Mouse (Mus musculus) thymus, postnatal 25 days (tissue): ENCODE measurements around the gene Pmp22.

Experiments used
- DNase-seq: peaks from one replicate; pipeline ENCODE4 v3.0.0; 2022

Gene Pmp22

GRCm38 (mm10) chr11:63128784-63129183 lies at the start of gene Pmp22:
Gene Pmp22, plus strand, starts transcription at chr11:63128982.
- DNase-seq = no peak

- DNase-seq = no peak
Measured at GRCm38 (mm10) chr11:63084536-63084935, 44.2 kb upstream of the Pmp22 start.

GRCm38 (mm10) chr11:63088672-63089071 lies 40.1 kb upstream of the Pmp22 start:
- DNase-seq = no peak

DNA sequence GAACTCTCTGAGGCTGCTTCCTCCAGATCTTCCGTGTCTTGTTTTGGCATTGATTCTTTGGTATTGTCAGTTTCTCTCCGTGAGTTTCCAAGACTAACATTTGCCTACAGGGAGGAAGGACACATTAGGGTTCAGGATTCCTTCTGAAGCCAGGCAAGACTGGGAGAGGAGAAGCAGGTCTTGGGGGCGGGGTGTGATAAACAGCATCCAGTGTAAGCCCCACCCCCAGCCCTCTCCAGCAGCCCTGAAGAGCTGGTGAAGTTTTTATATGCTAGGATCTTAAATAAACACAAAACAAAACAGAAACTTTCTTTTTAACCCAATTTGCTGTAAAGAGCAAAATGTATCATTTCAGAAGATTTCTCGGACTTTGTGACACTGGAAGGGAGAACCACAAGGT lies 38.6 kb upstream of the Pmp22 start:
- DNase-seq = no peak

GRCm38 (mm10) chr11:63090986-63091385 lies 37.8 kb upstream of the Pmp22 start:
- DNase-seq = no peak

GRCm38 (mm10) chr11:63092271-63092670 lies 36.5 kb upstream of the Pmp22 start:
- no peak for DNase-seq

GRCm38 (mm10) chr11:63093601-63094000 lies 35.2 kb upstream of the Pmp22 start:
- no peak for DNase-seq

DNA sequence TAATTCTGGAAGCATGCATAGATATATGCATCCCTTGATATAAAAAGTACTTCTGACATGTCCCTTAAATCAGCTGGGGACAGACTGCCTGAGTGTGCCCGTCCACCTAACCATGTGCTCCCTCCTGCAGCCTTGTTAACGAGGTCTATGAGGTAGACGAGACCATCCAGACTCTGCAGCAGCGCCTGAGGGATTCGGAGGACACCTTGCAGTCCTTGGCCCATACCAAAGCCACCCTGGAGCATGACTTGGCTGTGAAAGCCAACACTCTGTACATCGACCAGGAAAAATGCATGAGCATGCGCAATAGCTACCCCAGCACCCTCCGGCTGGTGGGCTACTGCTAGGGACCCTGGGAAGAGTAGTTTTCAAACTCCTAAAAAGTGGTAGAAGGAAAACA lies 34.3 kb upstream of the Pmp22 start:
- no peak for DNase-seq

GRCm38 (mm10) chr11:63098016-63098415 lies 30.8 kb upstream of the Pmp22 start:
- no peak for DNase-seq

GRCm38 (mm10) chr11:63099390-63099789 lies 29.4 kb upstream of the Pmp22 start:
- no peak for DNase-seq

GRCm38 (mm10) chr11:63103256-63103655 lies 25.5 kb upstream of the Pmp22 start:
- DNase-seq = no peak

- no peak for DNase-seq
Measured at GRCm38 (mm10) chr11:63104026-63104425, 24.8 kb upstream of the Pmp22 start.

- no peak for DNase-seq
Measured at GRCm38 (mm10) chr11:63109230-63109775, 19.5 kb upstream of the Pmp22 start.

- DNase-seq = no peak
Measured at GRCm38 (mm10) chr11:63110329-63110728, 18.5 kb upstream of the Pmp22 start.

DNA sequence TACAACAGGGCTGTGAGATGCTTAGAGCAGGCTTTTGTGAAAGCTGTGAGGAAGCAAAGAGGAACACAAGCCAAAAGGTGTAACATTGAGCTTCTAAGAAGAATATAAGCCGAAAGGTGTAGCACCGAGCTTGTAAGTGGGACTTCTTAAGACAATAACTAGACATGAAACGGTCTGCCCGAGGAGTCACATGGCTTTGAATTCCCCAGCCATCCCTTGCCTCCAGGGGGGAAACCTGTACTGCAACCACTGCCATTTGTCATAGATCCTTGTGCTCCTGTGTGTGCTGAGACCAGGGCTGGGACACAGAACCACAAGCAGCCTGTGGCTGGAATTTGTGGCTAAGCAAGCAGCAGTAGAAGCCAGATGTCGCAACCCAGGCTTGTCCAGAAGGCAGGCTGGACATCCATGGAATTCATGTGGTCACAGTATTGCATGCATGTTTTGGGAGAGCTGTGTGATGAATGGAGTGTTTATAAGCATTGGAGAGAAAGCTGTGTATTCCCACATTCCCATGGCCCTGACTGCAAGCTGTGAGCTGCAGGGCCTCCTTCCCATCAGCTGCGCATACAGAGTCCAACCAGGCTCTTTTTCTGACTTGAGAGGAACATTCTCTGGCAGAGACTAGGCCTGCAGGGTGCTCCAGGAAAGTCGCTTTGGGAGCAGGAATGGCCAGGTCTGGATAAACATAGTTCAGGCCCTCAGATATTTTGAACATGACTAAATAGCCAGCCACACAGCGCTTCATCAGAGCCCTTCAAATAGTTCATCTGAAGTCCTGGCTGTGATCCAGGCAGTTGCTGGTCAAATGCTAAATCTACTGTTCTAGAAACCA lies 13.8 kb upstream of the Pmp22 start:
- no peak for DNase-seq

- no peak for DNase-seq
Measured at GRCm38 (mm10) chr11:63116652-63117051, 12.1 kb upstream of the Pmp22 start.

GRCm38 (mm10) chr11:63117266-63117665 lies 11.5 kb upstream of the Pmp22 start:
- no peak for DNase-seq

DNA sequence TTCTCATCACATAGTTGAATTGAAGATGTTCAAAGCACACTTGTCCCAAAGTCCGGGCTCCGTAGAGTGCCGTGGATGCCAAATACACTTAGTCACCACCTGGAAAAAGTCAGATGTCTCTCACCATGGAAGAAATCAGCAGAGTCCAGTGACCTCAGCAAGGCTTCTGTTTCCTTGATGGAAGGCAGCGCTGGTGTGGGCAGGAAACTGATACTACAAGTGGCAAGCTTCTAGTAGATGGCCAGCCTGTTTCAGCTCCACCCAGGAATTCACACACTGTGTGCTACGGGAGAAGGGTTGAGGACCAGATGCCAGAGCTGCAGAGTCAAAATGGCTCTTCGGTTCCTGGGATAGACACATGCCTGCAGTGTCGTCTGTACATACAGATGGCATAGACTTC lies 9.0 kb upstream of the Pmp22 start:
- DNase-seq = no peak

DNA sequence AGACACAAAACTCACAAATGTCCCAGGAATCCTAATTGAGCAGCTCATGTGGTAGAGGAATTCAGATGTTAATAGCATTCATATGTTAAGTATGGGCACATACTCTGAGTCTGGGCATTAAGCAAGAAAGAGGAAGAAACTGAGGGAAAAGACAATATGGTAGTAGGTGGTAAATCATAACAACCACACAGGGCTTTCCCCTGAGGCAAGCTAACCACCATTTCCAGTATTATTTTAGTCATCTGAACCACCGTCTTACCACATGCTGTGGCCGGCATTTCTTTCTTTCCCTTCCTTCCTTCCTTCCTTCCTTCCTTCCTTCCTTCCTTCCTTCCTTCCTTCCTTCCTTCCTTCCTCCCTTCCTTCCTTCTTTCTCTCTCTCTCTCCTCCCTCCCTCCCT lies 6.5 kb upstream of the Pmp22 start:
- no peak for DNase-seq

- DNase-seq = no peak
Measured at GRCm38 (mm10) chr11:63122776-63123350, 5.9 kb upstream of the Pmp22 start.

DNA sequence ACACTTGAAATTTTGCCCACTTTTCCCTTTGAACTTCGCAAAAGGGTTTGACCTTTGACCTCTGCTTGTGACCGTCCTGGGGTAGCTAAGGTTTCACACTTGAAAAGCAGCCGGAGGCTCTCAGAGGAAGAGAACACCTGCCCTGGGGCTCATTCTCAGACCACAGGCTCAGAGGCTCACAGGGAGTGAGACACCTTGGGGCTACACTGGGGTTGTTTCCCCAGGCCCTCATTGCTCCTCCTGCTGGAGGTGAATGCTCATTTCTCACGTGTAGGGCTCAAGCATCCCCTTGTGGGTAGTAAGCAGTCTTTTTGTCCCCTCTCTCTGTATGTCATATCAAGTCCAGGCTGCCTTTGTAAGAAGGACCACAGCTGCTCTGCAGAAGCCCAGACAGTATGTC lies 4.5 kb upstream of the Pmp22 start:
- no peak for DNase-seq

- DNase-seq = no peak
Measured at GRCm38 (mm10) chr11:63125832-63126456, 2.8 kb upstream of the Pmp22 start.

DNA sequence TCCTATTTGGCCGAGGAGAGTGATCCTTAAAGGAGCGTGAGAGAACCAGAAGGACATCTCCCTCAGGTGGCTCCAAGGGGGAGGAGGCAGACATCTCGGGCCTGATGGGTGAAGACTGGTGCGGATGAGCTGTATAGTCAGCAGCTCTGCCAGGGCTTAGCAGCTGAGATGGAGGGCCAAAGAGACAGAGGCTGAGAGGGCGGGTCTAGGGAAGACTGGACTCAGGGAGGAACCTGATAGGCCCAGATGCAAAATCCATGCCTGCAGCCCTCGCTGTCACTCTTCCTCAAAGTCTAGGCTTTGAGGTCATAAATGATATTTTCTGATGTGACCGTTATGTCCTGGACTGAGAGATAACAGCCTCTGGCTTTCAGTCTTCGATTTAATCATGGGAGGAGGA lies 1.8 kb upstream of the Pmp22 start:
- no peak for DNase-seq

- DNase-seq = no peak
Measured at GRCm38 (mm10) chr11:63127513-63127912, 1.3 kb upstream of the Pmp22 start.
